Mouse (Mus musculus) heart, adult 2 months (tissue): ENCODE results near the gene Mrc1.

Experiments used
- CTCF ChIP-seq: fragments of 200-600 bp; IDR thresholded peaks from 2 replicates; pipeline ENCODE4 v1.8.1; 2022; ENCODE audit warnings: antibody characterized with exemption, mild to moderate bottlenecking, moderate library complexity
- EP300 ChIP-seq: fragments of 200-500 bp; IDR thresholded peaks from 2 replicates; pipeline ENCODE4 v1.6.1; 2011; ENCODE audit warnings: low read depth, low read length, control low read depth; ENCODE audit not compliant: insufficient read depth

DNA sequence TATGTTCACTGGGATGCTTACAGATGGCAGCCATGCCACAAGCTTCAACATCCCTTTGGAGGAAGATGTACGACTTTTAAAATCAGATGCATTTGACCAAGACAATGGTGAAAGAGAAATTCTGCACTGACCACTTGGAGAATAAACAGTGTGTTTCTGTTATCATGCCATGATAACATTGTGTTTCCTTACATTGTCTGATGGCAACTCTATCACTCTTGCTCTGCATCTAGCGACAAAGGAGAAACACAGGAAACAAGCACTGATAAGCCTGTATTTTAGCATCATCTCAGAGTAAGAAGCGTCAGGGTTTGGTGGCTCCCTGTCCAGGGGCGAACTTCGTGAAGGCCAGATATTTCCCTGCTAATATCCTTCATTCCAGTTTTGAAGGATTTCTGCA, 6.1 kb downstream of the Mrc1 start:
- TF ChIP-seq CTCF (no peak), EP300 (no peak)
